Mouse (Mus musculus) midbrain, embryonic 11.5 days (tissue): Measurements from ENCODE around the gene Colca2. TPM values are rescaled to one million over a fixed set of nuclear protein-coding genes. Genes with fewer than 3 reads are reported as not detected.

Source experiments
- ATAC-seq: fragments of 200-750 bp; cut with Nextera tagmentation; 2 replicates; pipeline ENCODE4 v1.8.0; 2017; ENCODE audit warnings: moderate TSS enrichment, moderate library complexity; ENCODE audit not compliant: low FRiP score
- DNase-seq: peaks from one replicate; pipeline ENCODE4 v3.0.0; 2015; ENCODE audit warnings: low spot score; ENCODE audit errors: missing footprints
- H3K27ac ChIP-seq: fragments of 300-500 bp; sonication (generic); 2 replicates; pipeline ENCODE4 v1.5.1; 2014; ENCODE audit warnings: low read depth, low read length
- H3K27me3 ChIP-seq: fragments of 300-500 bp; sonication (generic); 2 replicates; pipeline ENCODE4 v1.6.1; 2014; ENCODE audit warnings: mild to moderate bottlenecking, low read length, moderate library complexity, mixed read lengths; ENCODE audit not compliant: control insufficient read depth, insufficient read depth
- H3K36me3 ChIP-seq: fragments of 300-500 bp; sonication (generic); 2 replicates; pipeline ENCODE4 v1.6.1; 2014; ENCODE audit warnings: mild to moderate bottlenecking, low read length, moderate library complexity, mixed read lengths; ENCODE audit not compliant: control insufficient read depth, insufficient read depth
- H3K4me1 ChIP-seq: fragments of 300-500 bp; sonication (generic); 2 replicates; pipeline ENCODE4 v1.6.1; 2014; ENCODE audit warnings: low read length; ENCODE audit not compliant: control insufficient read depth, insufficient read depth
- H3K4me2 ChIP-seq: fragments of 300-500 bp; sonication (generic); 2 replicates; pipeline ENCODE4 v1.6.1; 2014; ENCODE audit warnings: mild to moderate bottlenecking, moderate library complexity
- H3K4me3 ChIP-seq: fragments of 300-500 bp; sonication (generic); 2 replicates; pipeline ENCODE4 v1.5.1; 2014; ENCODE audit warnings: low read depth, low read length
- H3K9ac ChIP-seq: fragments of 300-500 bp; sonication (generic); 2 replicates; pipeline ENCODE4 v1.6.1; 2014; ENCODE audit warnings: low read length
- H3K9me3 ChIP-seq: fragments of 300-500 bp; sonication (generic); 2 replicates; pipeline ENCODE4 v1.6.1; 2016; ENCODE audit warnings: low read length; ENCODE audit not compliant: control insufficient read depth
- WGBS: fragments of 180-500 bp; shearing (Covaris S2); extraction: QIAGEN DNeasy Blood & Tissue Kit; methylation state at CpG from one replicate; pipeline ENCODE4 v1.1.7; 2014; 5-methylcytosine and 5-hydroxymethylcytosine counted together
- polyA plus RNA-seq: library from polyadenylated mRNA; unstranded; fragments of >200 nt; fragmentation: Nextera tagmentation; extraction: Ambion mirVana; gene quantifications from 2 replicates; pipeline ENCODE4 v1.2.1, GENCODE M21; 2014

Colca2 gene
- polyA plus RNA-seq, 1 experiment from 2014 or later: 1.1 TPM

- Histone ChIP-seq H3K9ac (peak overlapping the region; percentile 69), H3K9me3 (no peaks in the 10 kb centered on the region), H3K4me2 (peak overlapping the region; percentile 95), H3K27ac (no peak overlapping the region), H3K27me3 (peaks cover 7% of the 10 kb centered on the region), H3K4me1 (peaks cover 8% of the 10 kb centered on the region), H3K36me3 (no peaks in the 10 kb centered on the region), H3K4me3 (peak overlapping the region; percentile 53)
- ATAC-seq (peak; percentile 43; the same call in 1 of the 2 replicates), DNase-seq (no peak)
- WGBS: 27% methylated on average over 13 of the region's 13 CpGs
Observed at GRCm38 (mm10) chr9:51277834-51278498, 403 bp downstream of the Colca2 start.

- no peak for ATAC-seq
Observed at GRCm38 (mm10) chr9:51274678-51275077, 3.7 kb downstream of the Colca2 start.

GRCm38 (mm10) chr9:51273581-51274154, 4.7 kb downstream of the Colca2 start:
- no peaks in the 10 kb centered on the region for H3K27me3 ChIP-seq
- no peak for ATAC-seq
- WGBS: 58% methylated on average over 9 of the region's 9 CpGs
- no peak for DNase-seq
- H3K4me1 ChIP-seq: peaks cover 4% of the 10 kb centered on the region; the same call in 1 of the 2 replicates
- H3K27ac ChIP-seq: no peak overlapping the region
- H3K9ac ChIP-seq: no peak overlapping the region
- no peak overlapping the region for H3K4me3 ChIP-seq
- no peaks in the 10 kb centered on the region for H3K36me3 ChIP-seq
- H3K4me2 ChIP-seq: no peak overlapping the region
- H3K9me3 ChIP-seq: no peaks in the 10 kb centered on the region

More at GRCm38 (mm10) chr9:51274678-51275077, 3.7 kb downstream of the Colca2 start:
- Histone ChIP-seq H3K4me2 (no peak overlapping the region), H3K4me1 (peaks cover 8% of the 10 kb centered on the region), H3K4me3 (no peak overlapping the region), H3K36me3 (no peaks in the 10 kb centered on the region), H3K27ac (no peak overlapping the region), H3K27me3 (peaks cover 5% of the 10 kb centered on the region), H3K9me3 (no peaks in the 10 kb centered on the region), H3K9ac (no peak overlapping the region)
- no peak for DNase-seq
- WGBS: 18% methylated on average over 4 of the region's 4 CpGs

GRCm38 (mm10) chr9:51272102-51272501, 6.3 kb downstream of the Colca2 start:
- H3K9ac ChIP-seq: no peak overlapping the region
- DNase-seq (no peak), ATAC-seq (no peak)
- H3K27me3 ChIP-seq: no peaks in the 10 kb centered on the region
- H3K4me2 ChIP-seq: no peak overlapping the region
- no peaks in the 10 kb centered on the region for H3K9me3 ChIP-seq
- no peak overlapping the region for H3K4me3 ChIP-seq
- H3K36me3 ChIP-seq: no peaks in the 10 kb centered on the region
- peaks cover 4% of the 10 kb centered on the region; the same call in 1 of the 2 replicates for H3K4me1 ChIP-seq
- no peak overlapping the region for H3K27ac ChIP-seq
- 82% methylated on average over 5 of the region's 5 CpGs for WGBS

- ATAC-seq: no peak
- 46% methylated on average over 8 of the region's 8 CpGs for WGBS
- no peak overlapping the region for H3K4me3 ChIP-seq
Observed at GRCm38 (mm10) chr9:51271073-51271472, 7.3 kb downstream of the Colca2 start.

GRCm38 (mm10) chr9:51268852-51269251, 9.5 kb downstream of the Colca2 start:
- ATAC-seq: no peak
- Histone ChIP-seq H3K4me1 (no peaks in the 10 kb centered on the region), H3K9ac (no peak overlapping the region), H3K4me3 (no peak overlapping the region), H3K36me3 (no peaks in the 10 kb centered on the region), H3K27ac (no peak overlapping the region), H3K27me3 (no peaks in the 10 kb centered on the region), H3K4me2 (no peak overlapping the region), H3K9me3 (no peaks in the 10 kb centered on the region)
- 81% methylated on average over 5 of the region's 5 CpGs for WGBS
- DNase-seq: no peak

More at GRCm38 (mm10) chr9:51271073-51271472, 7.3 kb downstream of the Colca2 start:
- DNase-seq: no peak
- Histone ChIP-seq H3K9me3 (no peaks in the 10 kb centered on the region), H3K27ac (no peak overlapping the region), H3K4me2 (no peak overlapping the region), H3K27me3 (no peaks in the 10 kb centered on the region), H3K9ac (no peak overlapping the region), H3K36me3 (no peaks in the 10 kb centered on the region), H3K4me1 (peaks cover 4% of the 10 kb centered on the region; the same call in 1 of the 2 replicates)

GRCm38 (mm10) chr9:51258426-51258825, 19.9 kb downstream of the Colca2 start:
- Histone ChIP-seq H3K4me1 (no peaks in the 10 kb centered on the region), H3K27ac (no peak overlapping the region), H3K9ac (no peak overlapping the region), H3K4me3 (no peak overlapping the region), H3K36me3 (no peaks in the 10 kb centered on the region), H3K4me2 (no peak overlapping the region), H3K9me3 (no peaks in the 10 kb centered on the region), H3K27me3 (no peaks in the 10 kb centered on the region)
- DNase-seq (no peak), ATAC-seq (no peak)
- 93% methylated on average over 5 of the region's 5 CpGs for WGBS

- ATAC-seq (no peak), DNase-seq (no peak)
- H3K9me3 ChIP-seq: no peaks in the 10 kb centered on the region
- H3K27me3 ChIP-seq: no peaks in the 10 kb centered on the region
- no peaks in the 10 kb centered on the region for H3K36me3 ChIP-seq
- H3K4me3 ChIP-seq: no peak overlapping the region
- no peak overlapping the region for H3K27ac ChIP-seq
- H3K4me2 ChIP-seq: no peak overlapping the region
- WGBS: 79% methylated on average over 4 of the region's 4 CpGs
- H3K9ac ChIP-seq: no peak overlapping the region
- no peaks in the 10 kb centered on the region for H3K4me1 ChIP-seq
Observed at GRCm38 (mm10) chr9:51256780-51257502, 21.4 kb downstream of the Colca2 start.
